26 mouse cellular contexts compared by ENCODE assay signal in the genomic region with DNA sequence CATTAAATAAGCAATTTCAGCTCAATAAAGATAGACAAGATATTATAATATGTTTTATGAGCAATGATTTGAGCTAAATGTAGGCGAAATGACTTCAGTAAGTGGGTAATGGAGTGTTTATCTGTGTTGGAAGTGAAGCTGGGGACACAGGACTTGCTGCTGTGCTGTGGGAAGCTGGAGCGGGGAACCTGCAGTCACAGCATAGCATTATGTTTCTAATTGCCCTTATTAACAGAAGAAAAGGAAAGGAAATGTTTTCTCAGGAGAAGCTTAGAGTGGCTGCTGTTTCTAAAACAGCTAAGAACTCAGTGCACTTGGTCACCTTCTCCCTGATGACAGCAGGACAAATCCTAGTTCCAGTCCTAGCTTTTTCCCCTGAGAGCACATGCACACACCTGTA.
DNase-seq lines count a peak whose midpoint lies in the region; ATAC-seq and TF ChIP-seq lines count a peak whose summit lies in the region.
"Had no signal": no experiment of that assay in that cellular context is flagged by ENCODE, and none has a peak within 500 bp of the region (broad histone marks: within the 10 kb centered on the region; RNA-seq: fewer than 3 reads in every experiment).

No protein-coding gene starts in this region.

- ATAC-seq in neural tube, embryonic 15.5 days (ENCODE audit: low FRiP score), result peak; percentile 53; the same call in 1 of the 2 replicates
- no peak for ATAC-seq in hindbrain, embryonic 14.5 days (ENCODE audit: low FRiP score)
- ATAC-seq: forebrain, embryonic 13.5 days; forebrain, embryonic 16.5 days; hindbrain, embryonic 16.5 days; intestine, embryonic 15.5 days; Patski had no signal

- TF ChIP-seq CTCF in brain, embryonic 14.5 days (IDR thresholded peaks at IDR 0.05; ENCODE audit: borderline replicate concordance, extremely low read depth, insufficient read depth, insufficient read length), result no peak

- no peaks in the 10 kb centered on the region for H3K27me3 ChIP-seq in neural tube, embryonic 15.5 days (replicated peaks)
- H3K27me3 ChIP-seq in hindbrain, embryonic 14.5 days (ENCODE audit: control insufficient read depth, insufficient read depth, low read length), result no peaks in the 10 kb centered on the region
- H3K27me3 ChIP-seq: CH12.LX; forebrain, embryonic 13.5 days; hindbrain, embryonic 12.5 days; intestine, embryonic 15.5 days had no signal

- DNase-seq in neural tube, embryonic 10.5 days (ENCODE audit: extremely low spot score, low spot score), result no peak
- peak; percentile 84 for DNase-seq in R1 (ENCODE audit: low read depth, low spot score)
- peak; percentile 31 for DNase-seq in brain, embryonic 14.5 days (ENCODE audit: low read depth)
- no peak for DNase-seq in hindbrain, embryonic 14.5 days (ENCODE audit: low spot score)
- no peak for DNase-seq in T-cell, adult 2 months (ENCODE audit: low spot score)
- DNase-seq: adrenal gland, adult 2 months; adrenal gland, postnatal 14 days; B cell, adult 2 months; cerebellum, adult 11-12 months; cerebellum, adult 8-10 months; cerebellum, postnatal 14 days; gastrocnemius, adult 2 months; gastrocnemius, postnatal 14 days; heart, adult 11 months; kidney, adult 11 months had no signal

- no peak overlapping the region for H3K9ac ChIP-seq in neural tube, embryonic 15.5 days (replicated peaks)
- H3K9ac ChIP-seq in hindbrain, embryonic 14.5 days, result no peak overlapping the region
- H3K9ac ChIP-seq: forebrain, embryonic 13.5 days; hindbrain, embryonic 12.5 days; intestine, embryonic 15.5 days had no signal

- H3K4me3 ChIP-seq in neural tube, embryonic 15.5 days (replicated peaks), result no peak overlapping the region
- no peak overlapping the region for H3K4me3 ChIP-seq in hindbrain, embryonic 14.5 days (replicated peaks; ENCODE audit: low read length)
- H3K4me3 ChIP-seq: forebrain, embryonic 10.5 days; forebrain, embryonic 13.5 days; gastrocnemius, adult 2 months; hindbrain, embryonic 12.5 days; intestine, embryonic 15.5 days had no signal

- peaks cover 3% of the 10 kb centered on the region; the same call in 1 of the 2 replicates for H3K4me1 ChIP-seq in neural tube, embryonic 15.5 days
- peaks cover 5% of the 10 kb centered on the region; the same call in 1 of the 2 replicates for H3K4me1 ChIP-seq in hindbrain, embryonic 14.5 days (replicated peaks; ENCODE audit: control insufficient read depth, insufficient read depth, low read length)
- H3K4me1 ChIP-seq: forebrain, embryonic 13.5 days; hindbrain, embryonic 12.5 days; intestine, embryonic 15.5 days had no signal

- H3K36me3 ChIP-seq in neural tube, embryonic 15.5 days, result no peaks in the 10 kb centered on the region
- H3K36me3 ChIP-seq in hindbrain, embryonic 14.5 days (replicated peaks; ENCODE audit: control insufficient read depth, insufficient read depth), result no peaks in the 10 kb centered on the region
- H3K36me3 ChIP-seq: forebrain, embryonic 10.5 days; G1E; hindbrain, embryonic 12.5 days; intestine, embryonic 15.5 days had no signal

- TF ChIP-seq POLR2A in brain, embryonic 14.5 days (IDR thresholded peaks at IDR 0.05; ENCODE audit: borderline replicate concordance, extremely low read depth, insufficient read depth, insufficient read length, poor library complexity, severe bottlenecking), result no peak

- no peak overlapping the region for H3K27ac ChIP-seq in neural tube, embryonic 15.5 days (replicated peaks)
- no peak overlapping the region for H3K27ac ChIP-seq in hindbrain, embryonic 14.5 days
- H3K27ac ChIP-seq: forebrain, embryonic 10.5 days; forebrain, embryonic 13.5 days; gastrocnemius, adult 2 months; hindbrain, embryonic 12.5 days; intestine, embryonic 15.5 days had no signal

- no peak overlapping the region for H3K4me2 ChIP-seq in neural tube, embryonic 15.5 days
- no peak overlapping the region for H3K4me2 ChIP-seq in hindbrain, embryonic 14.5 days (replicated peaks)
- H3K4me2 ChIP-seq: forebrain, embryonic 13.5 days; heart, embryonic 11.5 days; hindbrain, embryonic 12.5 days; intestine, embryonic 15.5 days had no signal

- H3K9me3 ChIP-seq in neural tube, embryonic 15.5 days (replicated peaks), result no peaks in the 10 kb centered on the region
- H3K9me3 ChIP-seq in hindbrain, embryonic 14.5 days (ENCODE audit: control insufficient read depth, low read length), result no peaks in the 10 kb centered on the region
- H3K9me3 ChIP-seq: forebrain, embryonic 10.5 days; forebrain, embryonic 13.5 days; G1E; hindbrain, embryonic 12.5 days; intestine, embryonic 15.5 days had no signal

- WGBS in neural tube, embryonic 15.5 days, result 26% methylated on average over 2 of the region's 2 CpGs
- 51% methylated on average over 2 of the region's 2 CpGs for WGBS in hindbrain, embryonic 14.5 days

Comparison
In these comparisons a context has a peak if more than half of its experiments do, and no peak if none do; other contexts are left out.
1. DNase-seq: peak in R1 (single experiment) and brain, embryonic 14.5 days (single experiment); none in neural tube, embryonic 10.5 days (single experiment), hindbrain, embryonic 14.5 days (single experiment) and T-cell, adult 2 months (single experiment).